Mouse (Mus musculus): ENCODE results near the gene Dcbld2.

DNA sequence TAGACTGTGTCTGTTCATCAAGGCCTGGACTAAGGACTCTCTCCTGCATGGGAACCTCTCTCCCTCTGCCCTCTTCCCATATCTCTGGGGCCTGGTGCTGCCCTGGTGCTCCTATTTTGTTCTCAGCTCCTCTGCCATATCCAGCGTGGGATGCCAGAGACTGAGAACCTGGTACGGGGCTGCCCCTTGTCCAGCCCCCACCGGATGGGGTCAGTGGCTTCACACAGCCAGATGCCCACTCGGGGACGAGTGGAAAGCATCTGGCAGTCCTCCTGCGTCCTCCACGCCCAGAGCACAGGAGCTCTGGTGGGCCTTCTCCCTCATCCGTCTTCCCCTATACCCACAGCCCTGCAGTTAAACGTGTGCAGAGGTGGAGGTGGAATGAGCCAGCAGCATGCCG lies 52.1 kb downstream of the Dcbld2 start:
- TF ChIP-seq CTCF (IDR thresholded peaks at IDR 0.05; ENCODE audit: low read depth), result no peak
- TF ChIP-seq EP300 (IDR thresholded peaks at IDR 0.05; ENCODE audit: low read depth), result no peak

Data from liver, embryonic 14.5 days (tissue).